Mouse (Mus musculus) heart, postnatal 36 days (tissue): ENCODE data around the gene Ostm1. TPM values are rescaled to one million over a fixed set of nuclear protein-coding genes. Genes with fewer than 3 reads are reported as not detected.

Source experiments
- DNase-seq, 2 experiments: peaks; one replicate each; pipeline ENCODE4 v3.0.0; 2021 to 2022
- intact Hi-C: fragments of 180-260 bp; cut with DNase I; formaldehyde crosslinking; loops from one replicate; pipeline ENCODE4 v1.15.1; 2025
- total RNA-seq, 2 experiments: library from RNA; stranded (reverse); gene quantifications; 2 replicates each; pipeline ENCODE4 v1.2.3; 2021

The Ostm1 gene
- 10 to 100 TPM; 16.4 to 18.2 TPM for total RNA-seq

DNA sequence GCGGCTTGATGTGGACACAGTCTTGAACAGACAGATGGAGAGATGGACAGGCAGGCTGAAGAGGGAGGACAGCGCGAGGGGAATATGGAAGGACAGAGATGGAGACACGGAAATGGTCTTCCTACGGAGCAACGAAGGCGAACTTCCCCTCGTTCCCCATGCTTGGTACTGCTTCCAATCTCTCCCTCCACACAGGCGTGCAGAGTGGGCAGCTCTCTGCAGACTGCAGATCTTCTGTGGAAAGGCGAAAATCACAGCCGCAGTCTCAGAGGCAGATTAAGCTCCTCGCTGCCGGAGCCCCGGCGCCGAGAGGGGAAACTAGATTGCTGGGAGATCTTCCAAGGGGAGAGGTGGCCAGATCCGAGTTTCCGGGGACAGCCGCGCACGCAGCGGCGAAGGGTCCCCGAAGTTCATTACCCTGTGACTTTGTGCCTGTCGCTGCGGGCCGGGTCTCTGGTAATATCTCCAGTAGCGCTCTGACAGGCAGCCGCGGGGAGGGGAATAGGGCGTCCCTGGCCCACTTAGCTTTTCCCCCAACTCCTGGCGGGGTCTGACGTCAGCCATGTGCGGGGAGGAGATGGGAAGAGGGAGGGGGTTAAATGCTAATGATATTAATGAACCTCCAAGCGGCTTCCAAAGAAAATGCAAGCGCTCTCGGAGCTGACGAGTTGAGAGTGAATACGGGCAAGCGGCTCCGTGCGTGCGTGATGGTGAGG lies at the start of gene Ostm1, which contains the start of gene Nr2e1:
Ostm1 (plus strand) TSS at position 666 of the 716 bp plus-strand sequence.
Nr2e1 (minus strand) TSS at position 476 of the 716 bp plus-strand sequence.
- intact Hi-C loops, result loop anchor here (2.0 kb wide), 1 partner anchor 49 kb away; no protein-coding TSS in a partner anchor
- DNase-seq, result peak in 1 of 2 experiments; percentile 20

DNA sequence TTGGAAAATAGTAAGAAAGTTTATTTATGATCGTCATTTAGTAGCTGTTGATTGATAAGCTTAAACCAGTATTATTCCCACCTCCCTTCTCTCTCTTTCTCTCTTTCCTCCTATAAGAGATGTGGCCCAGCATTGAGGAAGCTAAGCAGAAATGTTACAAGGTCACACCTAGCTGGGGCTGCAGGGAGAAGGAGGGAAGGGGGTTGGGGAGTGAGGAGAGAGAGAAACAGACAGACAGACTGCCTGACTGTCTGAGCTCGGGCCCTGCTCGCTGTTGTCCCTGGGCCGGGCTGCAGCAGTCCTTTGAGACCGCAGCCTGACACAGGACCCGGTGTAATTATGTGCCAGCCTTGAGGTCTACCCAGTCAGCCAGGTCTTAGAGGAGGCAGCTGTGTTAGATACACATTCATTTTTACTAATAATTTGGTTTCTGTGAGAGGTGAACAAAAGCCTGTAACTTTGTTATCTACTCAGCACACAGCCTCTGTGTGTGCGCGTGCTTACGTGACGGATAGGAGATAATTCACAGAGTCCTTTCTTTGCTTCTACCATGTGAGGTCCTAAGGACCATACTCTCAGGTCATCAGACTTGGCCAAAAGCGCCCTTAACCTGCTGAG lies 49.7 kb upstream of the Ostm1 start:
- intact Hi-C loops, result loop anchor here (5.0 kb wide), 1 partner anchor 202 kb away; no protein-coding TSS in a partner anchor
- no peak for DNase-seq

DNA sequence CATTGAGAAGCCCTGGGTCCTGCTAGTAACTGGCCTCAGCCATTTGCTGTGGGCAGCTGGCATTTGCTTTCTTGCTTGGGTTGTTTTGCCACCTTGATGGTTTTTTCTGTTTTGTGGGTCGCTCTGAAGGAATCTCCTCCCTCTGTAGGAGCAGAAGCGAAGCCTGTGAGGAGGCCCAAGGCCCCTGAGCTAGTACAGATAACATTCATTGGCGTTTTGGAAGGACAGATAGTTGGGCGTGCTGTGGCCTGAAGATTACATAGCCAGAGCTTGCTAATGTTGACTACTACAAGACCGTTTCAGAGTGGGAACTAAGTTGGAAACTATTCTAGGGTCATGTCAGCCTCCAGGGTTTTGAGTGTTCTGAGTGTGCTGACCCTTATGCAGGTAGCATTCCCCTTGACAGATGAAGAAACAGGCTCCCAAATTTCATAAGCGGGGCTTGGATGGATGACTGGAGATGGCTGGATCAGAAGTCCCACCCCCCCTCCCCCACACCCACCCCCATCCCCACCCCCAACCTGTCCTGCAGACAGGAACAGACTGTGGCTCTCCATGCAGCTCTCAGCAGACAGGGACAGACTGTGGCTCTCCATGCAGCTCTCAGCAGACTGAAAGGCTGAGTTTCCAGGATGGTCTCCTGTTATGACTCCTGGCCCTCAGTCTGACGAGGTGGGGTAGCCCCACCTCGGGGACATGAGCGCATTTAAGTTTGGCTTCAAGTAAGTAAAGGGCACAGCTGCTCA lies 45.9 kb upstream of the Ostm1 start:
- no peak for DNase-seq
- intact Hi-C loops, result no loop called here

DNA sequence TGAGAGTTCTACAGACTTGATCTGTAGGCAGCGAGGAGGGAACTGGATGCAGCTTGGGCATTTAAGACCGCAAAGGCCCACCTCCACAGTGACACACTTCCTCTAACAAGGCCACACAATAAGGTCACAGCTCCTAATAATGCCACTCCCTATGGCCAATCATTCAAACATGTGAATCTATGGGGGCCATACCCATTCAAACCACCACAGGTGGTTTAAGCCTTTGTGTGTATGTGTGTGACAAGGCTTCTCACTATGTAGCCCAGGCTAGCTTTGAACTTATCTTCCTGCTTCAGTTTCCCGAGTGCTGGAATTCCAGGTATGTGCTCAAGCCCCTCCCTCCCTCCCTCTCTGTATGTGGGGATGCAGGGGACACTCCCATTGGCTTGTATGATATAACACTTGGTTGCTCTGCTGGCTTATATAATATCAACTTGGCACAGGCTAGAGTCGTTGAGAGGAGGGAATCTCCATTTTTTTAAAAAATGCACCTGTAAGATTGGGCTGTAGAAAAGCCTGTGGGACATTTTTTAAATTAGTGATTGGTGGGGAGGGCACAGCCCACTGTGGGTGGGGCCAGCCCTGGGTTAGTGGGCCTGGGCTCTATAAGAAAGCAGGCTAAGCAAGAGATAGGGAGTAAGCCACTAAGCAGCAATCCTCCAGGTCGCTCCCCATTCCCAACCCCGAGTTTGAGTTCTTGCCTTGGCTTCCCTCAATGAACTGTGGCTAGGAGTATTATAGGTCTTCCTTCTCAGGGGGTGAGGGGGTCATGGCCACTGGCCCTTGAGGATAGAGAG lies 37.7 kb upstream of the Ostm1 start:
- no peak for DNase-seq
- intact Hi-C loops, result no loop called here

DNA sequence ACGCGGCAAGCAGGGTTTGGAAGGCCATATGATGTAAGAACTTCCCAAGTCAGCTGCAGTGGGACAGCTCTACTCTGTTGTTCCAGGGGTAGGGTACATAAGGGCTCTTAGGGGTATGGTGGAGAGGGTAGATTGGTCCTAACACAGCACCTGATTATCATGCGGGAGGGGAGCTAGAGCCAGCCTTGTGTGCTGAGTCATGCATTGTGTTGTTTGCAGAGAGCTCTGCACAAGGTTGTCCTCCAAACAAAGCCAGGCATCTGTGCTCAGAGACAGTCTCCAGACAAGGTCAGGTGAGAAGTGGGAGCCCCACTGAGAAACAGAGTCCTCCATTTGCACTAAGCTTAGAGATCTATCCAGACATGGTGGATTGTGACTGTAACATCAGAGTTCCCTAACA lies 37.1 kb upstream of the Ostm1 start:
- intact Hi-C loops, result no loop called here
- DNase-seq, result no peak

DNA sequence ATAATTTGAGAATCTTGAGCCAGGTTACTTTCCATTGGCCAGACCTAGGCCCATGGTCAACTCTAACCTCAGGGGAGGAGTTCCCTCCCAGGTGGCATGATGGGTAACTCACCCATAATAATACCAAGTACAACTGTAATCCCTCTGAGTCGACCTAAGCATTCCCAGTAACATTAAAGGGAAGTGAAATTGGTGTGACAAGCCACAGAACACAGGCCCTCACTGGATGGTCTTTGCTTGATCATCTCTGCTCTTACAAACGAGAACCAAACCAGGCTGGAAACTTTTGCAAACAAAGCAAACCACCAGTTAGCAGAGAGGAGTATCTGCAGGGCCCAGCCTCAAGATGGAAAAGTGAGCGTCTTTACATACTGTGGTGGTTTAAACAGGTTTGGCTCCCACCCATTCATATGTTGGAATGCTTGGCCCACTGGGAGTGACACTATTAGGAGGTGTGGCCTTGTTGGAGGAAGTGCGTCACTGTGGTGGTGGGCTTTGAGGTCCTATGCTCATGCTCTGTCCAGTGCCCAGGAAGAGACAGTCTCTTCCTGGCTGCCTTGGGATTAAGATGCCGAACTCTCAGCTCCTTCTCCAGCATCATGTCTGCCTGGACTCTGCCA lies 23.9 kb upstream of the Ostm1 start:
- intact Hi-C loops, result no loop called here
- no peak for DNase-seq

DNA sequence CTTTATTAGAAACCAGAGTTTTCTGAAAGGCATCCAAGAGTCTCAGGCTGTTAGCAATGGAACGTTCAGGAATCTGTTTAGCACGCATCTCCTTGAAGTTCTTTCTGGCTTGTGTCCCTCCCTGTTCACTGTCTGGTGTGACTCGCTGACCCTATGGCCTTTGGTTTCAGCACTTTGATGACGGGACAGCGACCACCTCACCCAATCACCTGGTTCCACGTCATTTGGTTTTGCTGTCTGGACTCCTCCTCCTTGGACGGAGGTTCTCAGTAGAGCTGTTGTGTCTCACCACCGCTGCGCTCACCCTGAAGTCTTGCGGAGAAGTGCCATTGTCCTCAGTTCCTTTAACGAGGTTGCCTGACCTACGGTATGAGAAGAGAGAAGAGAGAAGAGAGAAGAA lies 21.4 kb upstream of the Ostm1 start:
- DNase-seq, result no peak
- intact Hi-C loops, result no loop called here

DNA sequence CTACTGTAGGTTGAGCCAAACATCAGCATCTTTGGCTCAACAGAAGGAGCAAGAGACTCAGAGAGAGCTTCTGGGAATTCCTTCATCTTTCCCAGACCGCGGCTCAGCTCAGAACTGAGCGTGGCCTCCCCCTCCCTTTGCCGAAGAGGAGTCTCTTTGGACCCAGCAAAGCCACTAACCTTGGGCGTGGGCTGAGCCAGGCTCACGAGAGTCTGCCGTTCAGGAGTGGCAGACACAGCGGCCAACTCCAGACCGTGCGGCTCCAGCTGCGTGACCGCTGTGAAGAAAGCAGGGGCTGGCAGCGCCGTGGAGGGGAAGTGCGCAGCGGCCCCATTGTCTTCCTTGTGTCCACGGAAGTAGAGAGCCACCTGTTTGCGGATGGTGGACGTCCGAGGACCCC lies 11.1 kb upstream of the Ostm1 start:
- no peak for DNase-seq
- intact Hi-C loops, result no loop called here

DNA sequence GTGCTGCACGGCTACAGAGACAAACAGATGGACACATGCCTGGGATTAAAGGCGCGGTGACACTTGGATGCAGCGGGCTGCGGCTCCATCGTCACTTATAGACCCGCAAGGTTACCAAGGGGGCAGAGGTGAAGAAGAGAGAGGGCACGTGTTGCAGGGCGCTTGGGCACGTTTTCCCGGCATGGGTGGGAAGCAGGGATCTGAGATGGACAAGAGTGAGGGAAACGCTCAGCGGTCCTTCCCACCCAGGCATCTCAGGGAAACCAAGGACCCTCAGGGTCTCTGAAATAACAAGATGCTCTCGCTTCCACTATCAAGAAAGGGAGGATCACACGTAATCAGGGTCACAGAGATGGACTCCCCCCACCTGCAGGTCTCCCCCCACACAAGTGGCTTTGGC lies 10.7 kb upstream of the Ostm1 start:
- intact Hi-C loops, result no loop called here
- DNase-seq, result no peak

DNA sequence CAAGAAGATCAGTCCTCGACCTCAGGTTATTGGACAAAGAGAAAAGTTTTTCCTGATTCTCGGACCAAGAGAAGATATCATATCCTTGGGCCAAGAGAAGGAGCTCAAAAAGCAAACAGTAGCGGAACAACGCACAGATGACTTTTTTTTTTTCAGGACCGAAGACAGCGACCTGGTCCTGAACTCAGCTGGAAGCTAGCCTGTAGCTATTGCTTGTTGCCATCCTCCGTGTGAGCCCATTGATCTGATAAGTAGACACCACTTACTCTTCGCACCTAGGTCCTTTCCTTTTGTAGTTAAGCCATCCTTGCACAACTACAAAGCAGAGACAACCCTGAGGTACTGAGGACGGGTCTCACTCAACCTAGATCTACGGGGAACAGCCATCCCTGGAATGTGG lies 9.0 kb upstream of the Ostm1 start:
- intact Hi-C loops, result no loop called here
- no peak for DNase-seq

DNA sequence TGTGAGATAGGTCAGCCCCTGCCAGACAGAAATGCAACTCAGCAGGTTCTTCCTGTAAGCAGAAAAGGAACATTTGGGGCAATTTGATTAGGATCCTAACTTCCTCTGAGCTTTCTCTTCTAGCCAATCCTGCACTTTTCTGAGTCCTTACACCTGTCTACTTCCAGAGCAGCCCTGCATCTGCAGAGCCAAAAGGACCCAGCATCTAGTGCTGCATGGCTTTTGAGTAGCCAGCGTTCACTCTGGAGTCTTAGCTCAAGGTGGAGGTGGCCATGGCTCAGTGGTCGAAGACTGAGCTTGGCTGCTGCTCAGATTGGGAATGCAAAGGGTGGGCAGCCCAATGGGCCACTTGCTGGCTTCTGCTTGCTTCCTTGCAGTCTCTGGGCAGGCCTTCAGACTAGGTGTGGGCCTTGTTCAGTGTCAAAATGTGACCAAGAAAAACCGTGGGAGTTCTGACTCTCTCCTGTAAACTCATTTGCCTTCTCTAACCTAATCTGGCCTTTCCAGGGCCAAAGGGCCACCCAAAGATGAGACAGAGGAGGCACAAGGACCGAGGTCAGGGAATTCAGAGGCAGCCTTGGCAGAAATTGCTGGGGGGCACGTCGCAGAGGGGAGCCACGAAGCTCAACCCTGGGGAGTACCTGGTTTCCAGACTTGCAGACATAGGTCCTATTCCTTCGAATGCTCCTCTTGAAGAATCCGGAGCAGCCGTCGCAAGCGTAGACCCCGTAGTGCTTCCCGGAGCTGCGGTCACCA lies 5.9 kb upstream of the Ostm1 start:
- intact Hi-C loops, result no loop called here
- DNase-seq, result no peak

DNA sequence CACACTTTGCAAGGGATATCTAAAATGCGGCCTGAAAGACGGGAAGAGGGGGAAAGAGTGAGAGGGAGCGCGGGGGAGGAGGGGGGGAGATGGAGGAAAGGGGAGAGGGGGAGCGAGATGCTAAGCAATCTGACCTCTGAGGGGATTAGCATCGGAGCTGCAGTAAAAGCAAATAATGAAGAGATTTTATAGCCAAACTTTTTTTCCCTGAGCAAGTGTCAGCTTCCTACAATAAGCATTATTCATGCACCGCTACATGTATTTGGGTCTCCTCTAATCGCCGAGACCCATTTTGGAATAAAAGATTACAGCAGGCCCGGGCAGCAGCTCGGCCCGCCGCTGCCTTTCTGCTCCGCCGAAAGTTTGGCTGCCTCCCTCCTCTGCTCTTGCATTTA lies 5.3 kb upstream of the Ostm1 start:
- intact Hi-C loops, result no loop called here
- DNase-seq, result no peak

DNA sequence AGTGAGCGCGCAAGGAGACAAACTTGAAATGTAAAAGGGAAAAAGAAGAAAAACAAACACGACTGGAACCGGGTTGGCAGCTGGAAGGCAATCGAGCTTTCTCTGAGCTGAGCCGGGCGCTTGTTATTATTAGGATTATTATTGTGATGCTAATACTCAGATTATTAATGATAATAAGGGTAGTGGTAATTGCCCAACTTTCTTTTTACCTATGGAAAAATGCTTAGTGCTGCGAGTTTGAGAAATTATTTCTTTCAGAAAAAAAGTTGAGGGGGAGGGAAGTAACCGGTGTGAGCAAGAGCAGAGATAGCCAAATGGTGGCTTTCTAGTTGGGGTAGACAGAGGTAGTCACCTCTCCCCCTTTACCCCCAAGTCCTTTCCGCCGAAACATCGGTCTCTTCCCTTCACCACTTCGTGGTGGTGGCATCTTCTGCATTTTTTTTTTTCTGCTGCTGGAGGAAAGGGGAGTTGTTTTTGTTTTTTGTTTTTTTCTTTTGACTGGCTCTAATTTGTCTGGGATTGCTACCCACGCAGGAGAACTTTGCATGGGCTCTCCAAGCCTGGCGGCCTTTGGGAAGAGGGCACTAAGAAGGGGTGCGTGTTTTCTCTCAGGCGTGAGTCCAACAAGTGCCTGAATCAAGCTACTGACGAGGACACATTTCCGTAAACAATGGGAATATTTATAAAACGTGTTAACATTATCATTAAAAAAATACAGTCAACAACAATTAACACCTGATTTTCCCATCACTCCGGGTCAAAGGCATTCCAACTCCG lies 4.7 kb upstream of the Ostm1 start:
- intact Hi-C loops, result no loop called here
- no peak for DNase-seq

DNA sequence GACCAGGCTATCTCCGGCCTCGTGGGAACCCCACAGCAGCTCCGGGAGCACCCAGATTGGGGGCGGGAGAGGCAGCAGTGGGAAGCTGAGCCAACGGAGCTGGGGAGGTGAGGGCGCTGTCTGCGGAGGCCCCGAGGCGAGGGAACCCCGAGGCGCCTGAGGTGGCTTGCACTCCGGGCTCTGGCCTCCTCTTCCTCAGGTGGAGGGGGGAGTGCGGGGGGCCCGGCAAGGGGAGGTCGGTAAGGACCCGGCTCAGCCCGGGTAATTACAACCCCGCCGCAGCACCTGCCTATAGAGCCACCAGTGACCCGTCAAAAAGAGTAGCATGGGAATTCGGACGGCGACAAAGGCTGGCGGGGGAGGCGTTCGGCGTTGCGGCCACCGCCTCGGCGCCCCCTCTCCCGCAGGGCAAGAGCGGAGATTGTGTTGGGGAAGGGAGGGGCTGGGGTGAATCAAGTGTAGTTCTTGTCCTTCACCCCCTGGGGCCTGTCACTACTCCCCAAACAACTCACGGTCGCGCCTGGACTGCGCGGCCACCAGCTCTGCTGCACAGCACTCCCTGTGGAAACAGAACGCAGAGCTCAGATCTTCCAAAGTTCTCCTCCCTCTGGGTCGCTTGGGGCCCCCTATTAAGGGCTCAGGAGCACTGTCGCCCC lies 4.0 kb upstream of the Ostm1 start:
- intact Hi-C loops, result no loop called here
- DNase-seq, result no peak

DNA sequence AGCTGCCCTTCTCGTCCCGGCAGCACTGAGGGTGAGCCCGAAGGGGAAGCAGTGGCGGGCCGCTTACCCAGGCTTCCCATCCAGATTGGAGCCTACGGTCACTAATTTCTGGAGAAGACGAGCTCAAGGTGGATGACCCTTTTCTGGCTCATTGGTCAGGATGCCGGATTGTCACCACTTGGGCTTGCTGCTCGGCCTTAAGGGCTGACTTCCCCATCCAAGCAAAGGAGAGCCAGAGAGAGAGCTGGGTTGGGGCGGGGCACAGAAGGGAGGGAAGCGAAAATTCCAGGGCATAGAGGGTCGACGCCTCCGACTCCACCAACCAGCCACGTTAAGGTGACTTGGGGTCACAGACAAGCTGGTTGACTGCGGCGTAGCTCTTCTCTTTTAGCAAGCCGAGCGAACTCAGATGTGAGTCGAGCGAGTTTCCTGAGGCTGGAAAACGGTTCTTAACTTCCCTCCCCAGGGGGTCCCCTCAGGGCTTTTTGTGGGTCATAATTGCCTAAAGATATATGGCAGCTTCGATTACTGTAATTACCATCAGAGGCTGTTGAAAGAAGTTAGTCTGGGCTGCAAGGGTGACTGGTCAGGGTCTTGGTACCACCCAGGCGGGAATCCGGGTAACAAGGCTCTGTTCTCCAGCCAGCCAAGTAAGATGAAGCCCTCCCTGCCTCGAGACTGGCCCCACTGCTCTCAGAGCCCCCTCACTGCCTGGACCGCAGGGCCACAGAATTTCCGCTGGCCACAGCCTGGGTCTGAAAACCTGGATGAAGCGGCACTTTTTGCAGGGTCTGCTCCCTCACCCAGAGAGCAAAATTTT lies 3.3 kb upstream of the Ostm1 start:
- intact Hi-C loops, result no loop called here
- no peak for DNase-seq

DNA sequence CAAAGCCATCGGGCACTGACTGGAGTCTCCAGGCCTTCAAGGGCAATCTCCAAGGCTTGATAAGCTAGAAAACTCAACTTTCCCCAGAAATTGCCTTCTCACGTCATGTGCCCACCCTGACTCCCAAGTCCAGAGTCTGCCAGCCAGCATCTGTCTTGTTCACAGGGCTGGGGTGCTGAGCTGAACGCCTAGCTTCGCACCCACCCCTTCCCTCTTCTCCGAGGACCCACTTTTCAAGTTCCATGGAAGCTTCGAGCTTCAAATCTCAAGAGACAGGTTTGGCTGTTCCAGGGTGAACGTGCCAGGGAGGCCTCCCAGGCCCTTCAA lies 2.7 kb upstream of the Ostm1 start:
- DNase-seq, result no peak
- intact Hi-C loops, result no loop called here

DNA sequence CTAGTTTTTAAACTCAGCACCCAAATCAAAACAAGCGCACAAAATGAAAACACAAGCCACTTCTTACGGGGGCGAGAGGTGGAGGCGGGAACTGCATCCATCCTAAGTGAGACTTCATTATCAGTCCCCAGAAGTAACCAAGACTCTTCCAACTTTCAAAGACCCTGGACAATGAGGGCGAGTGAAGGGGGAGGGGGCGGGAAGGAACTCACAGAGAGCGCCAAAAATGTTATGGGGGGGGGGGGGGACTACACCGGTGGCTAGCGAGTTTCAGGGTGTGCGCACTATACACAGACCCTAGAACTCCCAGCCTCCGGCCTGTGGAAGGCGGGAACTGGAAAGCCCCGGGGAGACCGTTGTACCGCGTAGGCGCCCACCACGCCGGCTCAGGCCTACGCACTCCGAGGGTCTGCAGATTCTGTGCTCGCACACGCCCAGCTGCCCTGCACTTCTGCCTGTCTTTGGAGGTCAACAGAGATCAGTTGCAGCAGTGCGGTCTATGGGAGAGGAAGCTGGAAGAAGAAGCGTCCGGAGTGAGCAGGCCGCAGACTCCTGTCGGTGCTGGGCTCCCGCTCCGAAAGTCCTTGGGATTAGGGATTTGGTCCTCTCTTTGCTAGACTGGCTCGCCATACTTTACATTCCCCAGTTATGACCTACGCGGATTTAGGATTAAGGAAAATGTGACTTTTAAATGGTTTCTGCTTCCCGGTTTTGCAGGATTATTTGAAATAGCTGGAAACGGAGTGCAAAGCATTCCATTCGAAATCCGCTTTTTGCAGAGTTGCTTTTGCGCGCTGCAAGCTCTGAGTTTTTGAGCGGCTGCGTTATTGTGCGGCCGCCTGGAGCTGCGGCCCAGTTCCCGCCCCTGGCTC lies 1.7 kb upstream of the Ostm1 start:
- intact Hi-C loops, result loop anchor here (2.0 kb wide), 1 partner anchor 51 kb away; no protein-coding TSS in a partner anchor
- DNase-seq, result peak in 1 of 2 experiments; percentile 20
